Mouse (Mus musculus) MN1 (cell line): ENCODE measurements around the gene Fbrsl1.
A peak's percentile ranks its signal among the peaks of the same experiment; 100 is the strongest.

ENCODE experiments used
- DNase-seq: peaks from one replicate; pipeline ENCODE4 v3.0.0-alpha.2; 2016; ENCODE audit warnings: low spot score

Fbrsl1 gene

GRCm38 (mm10) chr5:110415022-110415421, 33.3 kb downstream of the Fbrsl1 start:
- no peak for DNase-seq

DNA sequence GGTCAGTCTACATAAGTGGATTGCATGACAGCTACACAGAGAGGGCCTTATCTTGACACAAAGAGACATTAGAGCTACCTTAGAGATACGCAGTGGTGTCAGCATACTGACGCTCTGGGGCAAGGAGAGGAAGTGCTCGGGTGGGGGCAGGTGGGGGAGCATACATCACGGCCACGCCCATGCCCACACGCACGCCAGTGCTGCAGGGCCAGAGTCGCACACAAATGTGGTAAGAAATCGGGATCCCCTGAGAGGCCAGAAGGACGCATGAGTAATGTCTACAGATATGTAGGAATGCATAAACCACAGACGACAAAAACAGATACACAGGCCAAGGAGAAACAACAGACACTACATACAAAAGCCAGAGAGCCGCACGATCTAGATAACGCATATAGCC, 35.3 kb downstream of the Fbrsl1 start:
- no peak for DNase-seq

DNA sequence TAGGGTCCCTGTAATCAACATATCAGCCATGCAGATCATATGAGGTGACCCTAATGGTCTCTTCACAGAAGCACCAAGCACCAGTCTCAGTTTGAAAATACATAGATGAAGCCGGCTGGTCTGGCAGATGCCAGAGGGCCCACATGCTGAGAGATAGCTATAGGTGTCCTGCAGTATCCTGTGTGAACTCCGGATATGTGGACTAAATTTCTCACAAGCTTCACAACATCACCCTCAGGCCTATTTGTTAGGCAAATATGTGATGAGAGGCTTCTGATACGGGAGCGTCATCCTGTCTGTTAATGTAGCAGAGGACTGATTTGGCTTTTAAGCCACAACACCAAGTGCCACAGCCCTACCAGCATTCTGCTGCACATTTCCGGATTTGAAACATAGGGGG, 37.9 kb downstream of the Fbrsl1 start:
- no peak for DNase-seq

DNA sequence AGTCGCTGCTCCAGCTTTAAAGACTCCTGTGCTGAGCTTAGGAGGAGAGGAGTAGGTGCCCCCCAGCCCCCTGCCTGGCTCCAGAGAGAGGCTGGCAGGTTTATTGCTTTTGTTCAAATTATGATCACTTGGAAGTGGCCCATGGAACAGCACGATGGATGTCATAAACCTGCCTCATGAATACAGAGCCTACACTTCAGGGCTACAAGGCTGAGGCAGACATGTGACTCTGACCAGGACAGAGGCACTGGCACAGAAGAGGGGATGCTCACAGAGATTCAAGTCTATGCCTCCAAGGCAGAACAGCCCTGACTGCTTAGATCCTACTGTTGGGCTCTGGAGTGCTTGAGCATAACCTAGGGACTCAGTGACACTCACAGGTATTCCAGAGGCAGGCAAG, 39.3 kb downstream of the Fbrsl1 start:
- DNase-seq = no peak

DNA sequence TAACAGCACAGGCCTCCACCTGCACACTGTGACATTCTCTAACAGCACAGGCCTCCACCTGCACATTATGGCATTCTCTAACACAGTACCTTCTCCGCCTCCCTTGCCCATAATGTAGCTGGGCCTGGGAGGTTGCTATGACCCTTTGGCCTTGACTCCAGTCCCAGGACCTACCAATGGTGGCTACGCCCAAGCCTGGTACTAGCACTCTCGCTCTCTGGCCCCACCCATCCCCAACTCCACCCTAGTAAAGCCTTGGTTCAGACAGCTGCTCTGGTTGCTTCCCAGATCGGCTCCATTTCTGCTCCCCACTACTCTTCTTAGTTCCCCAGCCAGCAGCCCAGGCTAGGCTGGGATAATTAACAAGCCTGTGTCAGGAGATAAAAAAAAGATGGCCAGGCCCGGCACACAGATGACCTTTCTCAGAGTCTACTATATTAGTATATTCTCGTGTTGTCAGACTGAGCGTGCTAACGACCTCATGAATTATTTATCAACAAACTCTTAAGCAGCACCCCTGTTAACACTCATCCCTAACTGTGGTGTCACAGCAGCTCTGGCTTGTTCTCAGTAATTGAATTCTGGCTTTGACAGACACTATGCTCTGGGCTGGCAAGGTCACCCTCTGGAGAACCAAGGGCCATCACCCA, 42.1 kb downstream of the Fbrsl1 start:
- peak; percentile 49 for DNase-seq

GRCm38 (mm10) chr5:110403931-110404330, 44.4 kb downstream of the Fbrsl1 start:
- DNase-seq = no peak

DNA sequence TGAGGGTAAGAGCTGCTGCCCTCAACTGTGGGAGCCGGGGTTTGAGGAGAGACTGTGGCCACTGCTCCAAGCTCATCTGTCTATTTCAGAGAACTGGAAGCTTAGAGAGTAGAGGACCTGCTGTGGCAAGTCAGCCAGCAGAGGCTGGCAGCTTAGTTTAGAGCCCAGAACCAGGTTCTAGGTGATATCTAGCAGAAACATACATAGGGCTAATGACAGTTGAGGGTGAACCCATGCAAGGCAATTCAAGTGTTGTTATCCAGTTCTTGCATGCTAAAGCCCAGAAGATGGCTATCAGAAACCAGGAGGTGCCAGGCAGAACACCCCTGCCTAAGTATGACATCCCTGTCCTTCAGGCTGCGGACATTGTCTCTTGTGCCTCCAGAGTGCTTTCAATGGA, 45.7 kb downstream of the Fbrsl1 start:
- DNase-seq = no peak

GRCm38 (mm10) chr5:110401101-110401500, 47.2 kb downstream of the Fbrsl1 start:
- DNase-seq = no peak

DNA sequence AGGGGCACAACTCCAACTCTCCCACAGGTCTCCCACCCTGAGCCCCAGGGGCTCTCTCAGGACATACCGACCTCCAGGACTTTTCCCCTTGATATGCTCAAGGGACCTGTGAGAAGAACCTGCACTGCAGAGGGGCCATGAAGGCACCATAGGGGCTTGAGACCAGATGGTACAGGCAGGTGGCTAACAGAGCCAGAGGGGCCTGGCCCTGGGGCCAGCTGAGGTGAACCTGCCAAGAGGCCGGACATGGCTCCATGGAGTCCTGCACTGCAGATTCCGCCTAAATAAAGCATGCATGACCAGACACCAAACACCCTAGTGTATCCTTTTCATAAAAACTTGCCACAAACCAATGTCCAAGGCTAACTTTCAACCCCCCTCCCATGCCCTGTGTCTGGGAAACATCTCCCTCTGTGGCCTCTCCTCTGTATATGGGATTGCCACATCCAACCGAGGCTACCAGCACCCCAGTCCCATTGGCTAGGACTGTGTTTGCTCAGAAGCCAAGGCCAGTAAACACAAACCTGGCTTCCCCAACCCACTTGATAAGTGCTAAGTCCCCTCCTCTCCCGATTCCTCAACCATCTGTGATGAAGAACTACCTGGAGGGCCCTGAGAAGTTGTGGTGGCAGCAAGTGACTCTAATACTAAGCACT, 53.2 kb downstream of the Fbrsl1 start:
- no peak for DNase-seq

DNA sequence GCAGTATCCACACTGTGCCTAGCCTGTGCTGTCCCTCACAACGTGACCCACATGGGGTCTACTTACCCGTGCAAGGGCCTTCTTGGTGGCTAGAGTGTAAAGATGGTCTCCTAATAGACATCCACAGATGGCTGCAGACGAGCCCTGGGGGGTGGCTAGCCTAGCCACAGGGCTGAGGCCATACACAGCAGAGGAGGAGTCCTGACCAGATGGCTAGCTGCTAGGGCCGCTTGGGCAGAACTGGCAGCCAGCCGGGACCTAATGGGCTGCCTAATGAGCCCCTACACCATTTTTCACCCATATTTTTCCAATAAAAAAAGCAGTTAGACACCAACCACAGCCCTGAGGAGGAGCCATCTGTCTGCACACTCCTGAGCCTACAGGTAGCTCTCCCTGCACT, 55.6 kb downstream of the Fbrsl1 start:
- no peak for DNase-seq

GRCm38 (mm10) chr5:110390631-110391030, 57.7 kb downstream of the Fbrsl1 start:
- DNase-seq = no peak

DNA sequence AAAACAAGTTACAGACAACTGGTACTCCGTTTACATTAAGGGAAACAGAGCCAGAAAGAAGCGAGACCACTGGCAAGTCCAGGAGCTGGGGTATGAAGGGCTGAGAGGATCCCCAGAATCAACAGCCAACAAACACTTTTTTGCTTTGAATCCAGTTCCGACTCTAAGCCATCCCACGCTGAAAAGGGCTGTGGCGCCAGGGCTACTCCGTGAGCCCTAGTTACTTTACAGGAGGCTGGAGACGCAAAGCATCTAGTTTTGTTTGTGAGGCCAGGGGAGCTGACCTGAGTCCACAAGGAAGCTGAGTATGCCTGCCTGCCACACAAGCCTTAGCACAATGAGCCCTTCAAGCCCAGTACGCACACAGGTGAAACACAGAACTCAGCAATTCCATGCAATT, 61.0 kb downstream of the Fbrsl1 start:
- DNase-seq = no peak

DNA sequence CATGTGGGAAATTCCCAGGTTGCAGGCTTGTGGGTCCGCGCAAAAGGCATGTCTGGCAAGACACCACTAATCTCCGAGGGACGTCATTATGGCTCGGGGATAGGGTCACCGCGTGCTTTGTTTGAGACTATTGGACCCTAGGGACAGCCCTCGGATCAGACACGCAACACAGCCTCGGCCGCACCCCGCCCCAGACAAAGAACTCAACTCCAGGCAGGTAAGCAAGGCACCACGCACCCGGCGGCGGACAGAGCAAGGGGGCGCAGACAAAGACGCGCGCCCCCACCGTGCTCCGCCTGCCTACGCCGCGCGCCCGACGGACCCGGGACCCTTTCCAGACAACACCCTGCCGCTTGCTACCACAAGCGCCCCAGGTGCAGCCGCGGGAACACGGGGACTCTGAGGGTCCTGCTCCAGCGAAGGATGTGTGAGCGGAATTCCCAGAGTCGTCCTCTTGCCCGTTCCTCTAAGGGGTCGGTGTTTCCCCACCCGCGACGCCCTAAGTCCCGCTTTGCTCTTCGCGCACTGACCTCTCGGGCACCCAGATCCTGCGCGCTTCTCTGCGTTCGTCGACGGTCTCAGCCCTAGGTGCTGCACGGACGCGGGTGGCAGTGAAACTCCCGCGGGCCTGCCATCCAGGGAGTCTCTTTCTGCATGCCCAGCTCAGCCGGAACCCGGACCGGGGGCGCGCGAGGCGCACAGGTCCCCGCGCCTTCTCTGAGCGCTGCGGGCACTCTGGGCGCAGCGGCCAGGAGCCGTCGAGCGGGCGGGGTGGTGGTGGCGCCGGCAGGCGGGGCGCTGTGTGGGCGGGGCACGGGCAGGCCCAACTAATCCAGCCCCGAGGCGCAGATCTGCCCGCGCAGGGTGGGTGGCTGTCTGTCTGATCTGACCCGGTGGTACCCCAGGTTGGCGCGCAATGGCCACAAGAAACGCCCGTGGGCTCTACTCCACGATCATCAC, 61.7 kb downstream of the Fbrsl1 start:
- DNase-seq = no peak

GRCm38 (mm10) chr5:110385263-110385662, 63.0 kb downstream of the Fbrsl1 start:
- DNase-seq = no peak

GRCm38 (mm10) chr5:110384491-110384890, 63.8 kb downstream of the Fbrsl1 start:
- DNase-seq = no peak

- no peak for DNase-seq
These were observed 68.5 kb downstream of the Fbrsl1 start for GRCm38 (mm10) chr5:110379823-110380222.

DNA sequence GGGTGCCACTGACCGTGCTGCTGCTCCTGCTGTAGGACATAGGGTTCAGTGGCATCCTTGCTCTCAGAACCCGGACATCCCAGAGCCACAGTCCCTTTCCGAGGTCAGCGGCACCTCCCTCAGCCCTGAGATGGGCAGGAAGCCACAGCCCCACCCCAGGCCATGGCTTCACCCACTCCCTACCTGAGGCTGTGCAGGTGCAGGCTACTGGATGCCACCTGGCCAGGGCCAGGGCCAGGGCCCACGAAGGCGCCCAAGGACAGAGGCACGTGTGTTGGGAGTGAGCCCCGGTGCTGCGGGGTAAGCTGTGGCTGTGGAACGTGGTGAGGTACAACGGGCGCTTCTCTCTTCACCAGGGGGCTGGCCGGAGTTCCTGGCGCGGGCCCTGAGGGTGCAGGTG, 69.2 kb downstream of the Fbrsl1 start:
- no peak for DNase-seq

- no peak for DNase-seq
These were observed 70.1 kb downstream of the Fbrsl1 start for GRCm38 (mm10) chr5:110378181-110378583.

GRCm38 (mm10) chr5:110376802-110377433, 71.4 kb downstream of the Fbrsl1 start:
- DNase-seq = peak; percentile 63

DNA sequence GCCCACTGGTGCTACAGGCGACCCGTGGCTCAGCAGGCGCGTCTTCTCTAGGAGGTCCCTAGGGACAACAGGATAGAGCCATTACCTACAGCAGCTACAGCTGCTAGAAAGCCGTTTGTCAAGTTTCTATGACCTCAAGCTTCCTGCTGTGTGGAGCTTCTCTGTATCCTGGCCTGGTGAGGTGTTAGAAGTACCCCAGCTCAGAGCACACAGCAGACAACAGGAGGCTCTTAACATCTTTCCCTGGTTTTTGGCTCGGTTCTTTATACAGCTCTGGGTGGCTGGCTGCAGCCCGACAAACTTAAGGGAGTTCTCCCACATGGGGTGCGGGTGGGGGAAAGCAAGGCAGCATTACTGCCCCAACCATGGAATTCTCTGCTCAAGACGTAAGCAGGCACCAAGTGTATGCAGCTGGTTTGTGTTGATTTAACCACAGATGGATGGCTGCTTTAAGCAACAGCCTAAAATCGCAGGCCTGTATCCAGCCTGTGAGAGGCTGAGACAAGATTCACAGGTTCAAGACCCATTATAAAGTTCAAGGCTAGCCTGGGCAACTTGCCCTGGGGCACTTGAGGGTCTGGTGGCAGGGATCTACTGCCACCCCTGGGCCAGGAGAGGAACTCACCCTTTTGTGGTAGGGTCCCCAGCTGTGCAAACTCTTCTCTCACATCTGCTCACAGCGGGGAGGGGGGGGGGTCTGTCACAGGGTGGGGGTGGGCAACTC, 84.3 kb downstream of the Fbrsl1 start:
- no peak for DNase-seq

GRCm38 (mm10) chr5:110363179-110363821, 85.0 kb downstream of the Fbrsl1 start:
- DNase-seq = no peak
